ENCODE assay signal across 14 mouse cellular contexts in the genomic region with DNA sequence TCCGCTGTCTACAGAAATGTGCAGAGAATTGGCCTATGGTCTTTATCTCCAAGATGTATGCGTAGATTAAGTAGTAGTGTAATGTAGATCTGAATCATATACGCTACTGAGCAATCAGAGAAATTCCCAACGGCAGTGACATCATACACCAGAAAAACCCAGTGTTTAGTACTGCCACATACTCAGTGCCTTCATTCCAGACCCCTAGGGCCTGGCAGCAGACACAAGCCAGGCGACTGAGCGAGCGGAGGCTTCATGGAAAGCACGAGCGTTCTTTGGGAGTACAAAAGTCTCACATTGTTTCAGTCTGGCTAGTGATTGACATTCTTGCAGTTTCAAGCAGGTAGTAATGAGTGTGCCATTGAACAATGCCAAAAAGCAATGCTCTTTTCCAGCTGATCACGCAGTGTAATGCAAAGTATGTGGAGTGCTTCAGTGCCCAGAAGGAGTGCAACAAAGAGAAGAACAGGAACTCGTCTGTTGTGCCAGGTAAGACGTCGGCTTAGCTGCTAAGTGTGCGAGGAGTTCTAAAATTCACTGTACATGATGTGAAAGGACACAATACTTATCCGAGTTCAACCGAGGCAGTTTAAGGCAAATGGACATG.
"Had no signal": no experiment of that assay in that cellular context is flagged by ENCODE, and none has a peak within 500 bp of the region (broad histone marks: within the 10 kb centered on the region; RNA-seq: fewer than 3 reads in every experiment).

No protein-coding gene starts in this region.

- H3K4me3 ChIP-seq: limb, embryonic 13.5 days; midbrain, embryonic 10.5 days; myocyte; neural tube, embryonic 15.5 days had no signal

- H3K4me2 ChIP-seq: limb, embryonic 13.5 days; neural tube, embryonic 15.5 days had no signal

- H3K9me3 ChIP-seq: limb, embryonic 13.5 days; midbrain, embryonic 10.5 days; neural tube, embryonic 15.5 days had no signal

- H3K27ac ChIP-seq: limb, embryonic 13.5 days; liver, embryonic 14.5 days; midbrain, embryonic 10.5 days; neural tube, embryonic 15.5 days had no signal

- H3K27me3 ChIP-seq: limb, embryonic 13.5 days; neural tube, embryonic 15.5 days had no signal

- H3K9ac ChIP-seq: limb, embryonic 13.5 days; liver, embryonic 14.5 days; neural tube, embryonic 15.5 days had no signal

- H3K4me1 ChIP-seq: midbrain, embryonic 10.5 days had no signal

- DNase-seq: kidney, postnatal 10 days; kidney, postnatal 4 days; left cerebral cortex, postnatal 4 days; lung, adult 2 months; lung, postnatal 10 days; midbrain, embryonic 14.5 days; right cerebral cortex, adult 18-20 months; right cerebral cortex, postnatal 25 days; thymus, postnatal 36 days had no signal
